Mouse (Mus musculus): ENCODE measurements around the gene Dennd1c. TPM values are rescaled to one million over a fixed set of nuclear protein-coding genes. Genes with fewer than 3 reads are reported as not detected.
"Not testable (repeated sequence)": the region's sequence is repeated elsewhere in the genome, so short reads cannot be mapped to it uniquely, and the experiment has no call there.

Gene Dennd1c
- total RNA-seq, 2 experiments from 2014 or later, result 1.7 to 2.5 TPM

GRCm38 (mm10) chr17:57058891-57059485, 19.3 kb downstream of the Dennd1c start, which contains the start of gene Crb3:
Crb3 (plus strand) TSS chr17:57059105.
- intact Hi-C loops (cut with DNase I), result no loop called here
- DNase-seq (ENCODE audit: low spot score in 2 of 2), result peak in 1 of 2 experiments; percentile 29

- intact Hi-C loops (cut with DNase I), result no loop called here
- no peak for DNase-seq (ENCODE audit: low spot score in 2 of 2)
Measured at GRCm38 (mm10) chr17:57056246-57056645, 22.1 kb downstream of the Dennd1c start.

- DNase-seq (ENCODE audit: low spot score in 2 of 2); intact Hi-C loops (cut with DNase I): not testable (repeated sequence)
Measured at GRCm38 (mm10) chr17:57051679-57052078, 26.6 kb downstream of the Dennd1c start.

- no peak for DNase-seq (ENCODE audit: low spot score in 2 of 2)
- intact Hi-C loops (cut with DNase I), result no loop called here
Measured at GRCm38 (mm10) chr17:57048816-57049215, 29.5 kb downstream of the Dennd1c start.

- intact Hi-C loops (cut with DNase I), result no loop called here
Measured at GRCm38 (mm10) chr17:57047406-57047805, 30.9 kb downstream of the Dennd1c start.

GRCm38 (mm10) chr17:57041554-57041953, 36.8 kb downstream of the Dennd1c start, which contains the start of gene Slc25a41:
Slc25a41 (minus strand) TSS chr17:57041654.
- intact Hi-C loops (cut with DNase I), result no loop called here
- DNase-seq (ENCODE audit: low spot score in 2 of 2), result no peak

More at GRCm38 (mm10) chr17:57047406-57047805, 30.9 kb downstream of the Dennd1c start:
- DNase-seq (ENCODE audit: low spot score in 2 of 2), result no peak

GRCm38 (mm10) chr17:57038978-57039377, 39.3 kb downstream of the Dennd1c start:
- intact Hi-C loops (cut with DNase I), result no loop called here
- no peak for DNase-seq (ENCODE audit: low spot score in 2 of 2)

- intact Hi-C loops (cut with DNase I), result no loop called here
- DNase-seq (ENCODE audit: low spot score in 2 of 2), result no peak
Measured at GRCm38 (mm10) chr17:57032854-57033253, 45.5 kb downstream of the Dennd1c start.

- DNase-seq (ENCODE audit: low spot score in 2 of 2), result peak; percentile 99 to 100
- intact Hi-C loops (cut with DNase I), result no loop called here
Measured at GRCm38 (mm10) chr17:57031661-57032420, 46.5 kb downstream of the Dennd1c start.

GRCm38 (mm10) chr17:57030931-57031660, 47.2 kb downstream of the Dennd1c start, which contains the start of gene Khsrp:
Khsrp (minus strand) TSS chr17:57031522.
- intact Hi-C loops (cut with DNase I), result no loop called here

GRCm38 (mm10) chr17:57029691-57030090, 48.6 kb downstream of the Dennd1c start:
- intact Hi-C loops (cut with DNase I), result no loop called here
- no peak for DNase-seq (ENCODE audit: low spot score in 2 of 2)

More at GRCm38 (mm10) chr17:57030931-57031660, 47.2 kb downstream of the Dennd1c start, which contains the start of gene Khsrp:
- DNase-seq (ENCODE audit: low spot score in 2 of 2), result peak in 1 of 2 experiments; percentile 43

- no peak for DNase-seq (ENCODE audit: low spot score in 2 of 2)
Measured at GRCm38 (mm10) chr17:57027471-57027870, 50.8 kb downstream of the Dennd1c start.

GRCm38 (mm10) chr17:57020960-57021359, 57.4 kb downstream of the Dennd1c start:
- intact Hi-C loops (cut with DNase I), result no loop called here
- no peak for DNase-seq (ENCODE audit: low spot score in 2 of 2)

More at GRCm38 (mm10) chr17:57027471-57027870, 50.8 kb downstream of the Dennd1c start:
- intact Hi-C loops (cut with DNase I), result no loop called here

GRCm38 (mm10) chr17:57019693-57020092, 58.6 kb downstream of the Dennd1c start:
- no peak for DNase-seq (ENCODE audit: low spot score in 2 of 2)
- intact Hi-C loops (cut with DNase I), result no loop called here

Other genes starting within 250 kb of the Dennd1c start
- 1 to 10 TPM; 2.7 to 2.9 TPM for gene Rfx2, start 247.5 kb downstream of the Dennd1c start, total RNA-seq (2021)
- gene Acsbg2, start 204.1 kb downstream of the Dennd1c start, total RNA-seq (2021), result not detected
- under 1 TPM in 1 of 2 experiments, not detected in 1; 0.14 TPM for gene 1700061G19Rik, start 203.0 kb downstream of the Dennd1c start, total RNA-seq (2021)
- 10 to 100 TPM; 69.3 to 82.4 TPM for gene Mllt1, start 143.1 kb downstream of the Dennd1c start, total RNA-seq (2021)
- not detected for gene Acer1, start 96.4 kb downstream of the Dennd1c start, total RNA-seq (2021)
- gene Clpp, start 88.2 kb downstream of the Dennd1c start, total RNA-seq (2021), result 10 to 100 TPM; 66.6 to 68.3 TPM
- gene Alkbh7, start 81.2 kb downstream of the Dennd1c start, total RNA-seq (2021), result 10 to 100 TPM; 20.5 to 26.2 TPM
- gene Pspn, start 78.5 kb downstream of the Dennd1c start, total RNA-seq (2021), result not detected
- gene Gtf2f1, start 67.2 kb downstream of the Dennd1c start, total RNA-seq (2021), result 10 to 100 TPM; 63.4 to 65.3 TPM
- under 1 TPM; 0.27 to 0.34 TPM for gene Gm17949, start 67.0 kb downstream of the Dennd1c start, total RNA-seq (2021)
- 100 to 1,000 TPM; 106 to 112 TPM for gene Khsrp, start 47.0 kb downstream of the Dennd1c start, total RNA-seq (2021)
- gene Slc25a41, start 36.9 kb downstream of the Dennd1c start, total RNA-seq (2021), result not detected
- gene Crb3, start 19.4 kb downstream of the Dennd1c start, total RNA-seq (2021), result 1 to 10 TPM in 1 of 2 experiments, under 1 TPM in 1; 0.32 to 1.3 TPM
- gene Slc25a23, start 18.7 kb downstream of the Dennd1c start, total RNA-seq (2021), result 100 to 1,000 TPM; 347 to 354 TPM
- 100 to 1,000 TPM; 620 to 748 TPM for gene Tubb4a, start 9.3 kb upstream of the Dennd1c start, total RNA-seq (2021)
- under 1 TPM; 0.25 to 0.41 TPM for gene Tnfsf9, start 26.8 kb upstream of the Dennd1c start, total RNA-seq (2021)
- under 1 TPM in 1 of 2 experiments, not detected in 1; 0.52 TPM for gene Cd70, start 71.3 kb upstream of the Dennd1c start, total RNA-seq (2021)
- gene Tnfsf14, start 115.7 kb upstream of the Dennd1c start, total RNA-seq (2021), result not detected
- under 1 TPM; 0.59 to 0.74 TPM for gene C3, start 149.6 kb upstream of the Dennd1c start, total RNA-seq (2021)
- gene Gpr108, start 169.9 kb upstream of the Dennd1c start, total RNA-seq (2021), result 10 to 100 TPM; 23.2 to 23.4 TPM
- gene Trip10, start 170.9 kb upstream of the Dennd1c start, total RNA-seq (2021), result 1 to 10 TPM; 5.3 to 9.2 TPM
- gene Vav1, start 200.6 kb upstream of the Dennd1c start, total RNA-seq (2021), result 1 to 10 TPM; 3.7 to 4.7 TPM